Mouse (Mus musculus): ENCODE measurements around the gene Rgs7. TPM values are rescaled to one million over a fixed set of nuclear protein-coding genes. Genes with fewer than 3 reads are reported as not detected.

The Rgs7 gene
- polyA plus RNA-seq, 1 experiment = 0.04 TPM

DNA sequence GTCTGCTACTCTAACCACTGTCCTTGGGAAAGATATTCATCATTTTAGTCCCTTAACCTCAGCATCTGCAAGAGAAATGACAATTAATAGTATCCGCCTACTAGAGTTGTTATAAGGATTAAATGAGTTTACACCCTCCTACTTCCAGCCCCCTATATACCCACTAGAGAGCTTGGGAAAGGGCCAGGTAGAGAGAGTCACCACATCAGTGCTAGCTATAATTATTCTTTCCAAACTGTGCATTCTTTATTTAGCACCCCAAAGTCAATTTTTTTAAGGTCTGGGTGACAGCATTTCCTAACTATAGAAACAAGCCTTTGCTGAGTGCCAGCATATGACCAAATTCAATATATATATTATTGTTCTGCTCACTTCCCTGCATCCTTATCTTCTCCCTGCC is 195.4 kb downstream of the Rgs7 start:
- no peak overlapping the region for H3K27ac ChIP-seq (ENCODE audit: insufficient read depth, low read length)
- DNase-seq (ENCODE audit: low read depth in 1 of 2, low spot score in 2 of 2) = no peak
- no peak overlapping the region for H3K4me3 ChIP-seq (ENCODE audit: extremely low read depth, insufficient read depth, insufficient read length)
- H3K36me3 ChIP-seq (ENCODE audit: control insufficient read depth, insufficient read depth, low read length) = no peaks in the 10 kb centered on the region
- H3K4me1 ChIP-seq (ENCODE audit: control insufficient read depth, insufficient read depth, insufficient read length) = no peaks in the 10 kb centered on the region
- 89% methylated on average over 1 of the region's 1 CpGs for WGBS
- no peak for TF ChIP-seq CTCF (IDR thresholded peaks at IDR 0.05; ENCODE audit: extremely low read depth, insufficient read depth, insufficient read length, insufficient replicate concordance)
- TF ChIP-seq POLR2A (IDR thresholded peaks at IDR 0.05; ENCODE audit: low read depth, low read length) = no peak
- no peaks in the 10 kb centered on the region for H3K27me3 ChIP-seq (ENCODE audit: control insufficient read depth, insufficient read depth, low read length)

- Histone ChIP-seq H3K27ac (ENCODE audit: insufficient read depth, low read length) (no peak overlapping the region), H3K4me3 (ENCODE audit: extremely low read depth, insufficient read depth, insufficient read length) (no peak overlapping the region), H3K4me1 (ENCODE audit: control insufficient read depth, insufficient read depth, insufficient read length) (no peaks in the 10 kb centered on the region), H3K36me3 (ENCODE audit: control insufficient read depth, insufficient read depth, low read length) (no peaks in the 10 kb centered on the region), H3K27me3 (ENCODE audit: control insufficient read depth, insufficient read depth, low read length) (no peaks in the 10 kb centered on the region)
- TF ChIP-seq CTCF (IDR thresholded peaks at IDR 0.05; ENCODE audit: extremely low read depth, insufficient read depth, insufficient read length, insufficient replicate concordance) (no peak), POLR2A (IDR thresholded peaks at IDR 0.05; ENCODE audit: low read depth, low read length) (no peak)
- no peak for DNase-seq (ENCODE audit: low read depth in 1 of 2, low spot score in 2 of 2)
- 78% methylated on average over 1 of the region's 1 CpGs for WGBS
These were observed 202.2 kb downstream of the Rgs7 start for GRCm38 (mm10) chr1:175290072-175290471.

DNA sequence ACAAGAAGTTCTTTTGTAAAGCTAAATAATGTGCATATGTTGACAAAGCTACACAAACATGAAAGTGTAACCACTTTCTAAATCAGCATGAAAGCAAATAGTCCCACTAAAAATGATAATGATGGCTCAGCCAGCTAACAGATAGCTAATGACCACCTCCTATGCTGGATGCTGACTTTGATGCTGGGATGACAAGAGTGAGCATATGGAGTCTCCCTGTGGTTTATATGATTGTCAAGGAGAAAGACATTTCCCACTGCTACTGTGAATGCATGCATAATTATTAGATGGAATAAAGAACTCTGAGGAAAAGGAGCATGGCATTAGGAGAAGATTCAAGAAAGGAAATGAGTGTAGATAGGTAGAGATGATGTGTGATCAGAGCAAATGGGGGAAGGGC is 230.0 kb downstream of the Rgs7 start:
- Histone ChIP-seq H3K36me3 (ENCODE audit: control insufficient read depth, insufficient read depth, low read length) (no peaks in the 10 kb centered on the region), H3K4me1 (ENCODE audit: control insufficient read depth, insufficient read depth, insufficient read length) (no peaks in the 10 kb centered on the region), H3K27ac (ENCODE audit: insufficient read depth, low read length) (no peak overlapping the region), H3K4me3 (ENCODE audit: extremely low read depth, insufficient read depth, insufficient read length) (no peak overlapping the region), H3K27me3 (ENCODE audit: control insufficient read depth, insufficient read depth, low read length) (no peaks in the 10 kb centered on the region)
- TF ChIP-seq POLR2A (IDR thresholded peaks at IDR 0.05; ENCODE audit: low read depth, low read length) (no peak), CTCF (IDR thresholded peaks at IDR 0.05; ENCODE audit: extremely low read depth, insufficient read depth, insufficient read length, insufficient replicate concordance) (no peak)
- DNase-seq (ENCODE audit: low read depth in 1 of 2, low spot score in 2 of 2) = no peak

- H3K36me3 ChIP-seq (ENCODE audit: control insufficient read depth, insufficient read depth, low read length) = no peaks in the 10 kb centered on the region
- no peak for DNase-seq (ENCODE audit: low read depth in 1 of 2, low spot score in 2 of 2)
- H3K27ac ChIP-seq (ENCODE audit: insufficient read depth, low read length) = no peak overlapping the region
- WGBS = 42% methylated on average over 1 of the region's 1 CpGs
- H3K27me3 ChIP-seq (ENCODE audit: control insufficient read depth, insufficient read depth, low read length) = no peaks in the 10 kb centered on the region
- no peaks in the 10 kb centered on the region for H3K4me1 ChIP-seq (ENCODE audit: control insufficient read depth, insufficient read depth, insufficient read length)
- TF ChIP-seq POLR2A (IDR thresholded peaks at IDR 0.05; ENCODE audit: low read depth, low read length) (no peak), CTCF (IDR thresholded peaks at IDR 0.05; ENCODE audit: extremely low read depth, insufficient read depth, insufficient read length, insufficient replicate concordance) (no peak)
- H3K4me3 ChIP-seq (ENCODE audit: extremely low read depth, insufficient read depth, insufficient read length) = no peak overlapping the region
These were observed 232.9 kb downstream of the Rgs7 start for GRCm38 (mm10) chr1:175259374-175259773.

GRCm38 (mm10) chr1:175255224-175255623 is 237.1 kb downstream of the Rgs7 start:
- H3K4me3 ChIP-seq (ENCODE audit: extremely low read depth, insufficient read depth, insufficient read length) = no peak overlapping the region
- 70% methylated on average over 3 of the region's 3 CpGs for WGBS
- H3K27ac ChIP-seq (ENCODE audit: insufficient read depth, low read length) = no peak overlapping the region
- no peak for TF ChIP-seq POLR2A (IDR thresholded peaks at IDR 0.05; ENCODE audit: low read depth, low read length)
- no peak for TF ChIP-seq CTCF (IDR thresholded peaks at IDR 0.05; ENCODE audit: extremely low read depth, insufficient read depth, insufficient read length, insufficient replicate concordance)
- H3K27me3 ChIP-seq (ENCODE audit: control insufficient read depth, insufficient read depth, low read length) = no peaks in the 10 kb centered on the region
- no peaks in the 10 kb centered on the region for H3K36me3 ChIP-seq (ENCODE audit: control insufficient read depth, insufficient read depth, low read length)
- no peaks in the 10 kb centered on the region for H3K4me1 ChIP-seq (ENCODE audit: control insufficient read depth, insufficient read depth, insufficient read length)
- DNase-seq (ENCODE audit: low read depth in 1 of 2, low spot score in 2 of 2) = no peak

- no peaks in the 10 kb centered on the region for H3K36me3 ChIP-seq (ENCODE audit: control insufficient read depth, insufficient read depth, low read length)
- DNase-seq (ENCODE audit: low read depth in 1 of 2, low spot score in 2 of 2) = no peak
- 57% methylated on average over 3 of the region's 3 CpGs for WGBS
- no peak overlapping the region for H3K27ac ChIP-seq (ENCODE audit: insufficient read depth, low read length)
- H3K27me3 ChIP-seq (ENCODE audit: control insufficient read depth, insufficient read depth, low read length) = no peaks in the 10 kb centered on the region
- no peaks in the 10 kb centered on the region for H3K4me1 ChIP-seq (ENCODE audit: control insufficient read depth, insufficient read depth, insufficient read length)
- TF ChIP-seq CTCF (IDR thresholded peaks at IDR 0.05; ENCODE audit: extremely low read depth, insufficient read depth, insufficient read length, insufficient replicate concordance) (no peak), POLR2A (IDR thresholded peaks at IDR 0.05; ENCODE audit: low read depth, low read length) (no peak)
- no peak overlapping the region for H3K4me3 ChIP-seq (ENCODE audit: extremely low read depth, insufficient read depth, insufficient read length)
These were observed 237.6 kb downstream of the Rgs7 start for GRCm38 (mm10) chr1:175254724-175255123.

- H3K4me1 ChIP-seq (ENCODE audit: control insufficient read depth, insufficient read depth, insufficient read length) = no peaks in the 10 kb centered on the region
- TF ChIP-seq POLR2A (IDR thresholded peaks at IDR 0.05; ENCODE audit: low read depth, low read length) = no peak
- TF ChIP-seq CTCF (IDR thresholded peaks at IDR 0.05; ENCODE audit: extremely low read depth, insufficient read depth, insufficient read length, insufficient replicate concordance) = no peak
- 83% methylated on average over 5 of the region's 5 CpGs for WGBS
These were observed 250.2 kb downstream of the Rgs7 start for GRCm38 (mm10) chr1:175242135-175242534.

More at GRCm38 (mm10) chr1:175242135-175242534, 250.2 kb downstream of the Rgs7 start:
- Histone ChIP-seq H3K4me3 (ENCODE audit: extremely low read depth, insufficient read depth, insufficient read length) (no peak overlapping the region), H3K27me3 (ENCODE audit: control insufficient read depth, insufficient read depth, low read length) (no peaks in the 10 kb centered on the region), H3K36me3 (ENCODE audit: control insufficient read depth, insufficient read depth, low read length) (no peaks in the 10 kb centered on the region), H3K27ac (ENCODE audit: insufficient read depth, low read length) (no peak overlapping the region)
- no peak for DNase-seq (ENCODE audit: low read depth in 1 of 2, low spot score in 2 of 2)

Data from spleen, adult 2 months (tissue).